Mouse (Mus musculus) embryonic facial prominence, embryonic 14.5 days (tissue): ENCODE results near the gene Ampd3. TPM values are rescaled to one million over a fixed set of nuclear protein-coding genes. Genes with fewer than 3 reads are reported as not detected.
A peak's percentile ranks its signal among the peaks of the same experiment; 100 is the strongest.

Source experiments
- ATAC-seq: fragments of 200-750 bp; cut with Nextera tagmentation; 2 replicates; pipeline ENCODE4 v1.8.0; 2017; ENCODE audit warnings: low read depth, moderate number of reproducible peaks, moderate TSS enrichment
- DNase-seq: peaks from one replicate; pipeline ENCODE4 v3.0.0-alpha.2; 2015; ENCODE audit warnings: low spot score
- H3K27ac ChIP-seq: fragments of 300-500 bp; sonication (generic); replicated peaks from 2 replicates; pipeline ENCODE4 v1.5.1; 2014; ENCODE audit warnings: low read depth, mild to moderate bottlenecking, low read length, moderate library complexity
- H3K27me3 ChIP-seq: fragments of 300-500 bp; sonication (generic); replicated peaks from 2 replicates; pipeline ENCODE4 v1.6.1; 2014; ENCODE audit warnings: low read length; ENCODE audit not compliant: control insufficient read depth, insufficient read depth
- H3K36me3 ChIP-seq: fragments of 300-500 bp; sonication (generic); 2 replicates; pipeline ENCODE4 v1.6.1; 2014; ENCODE audit warnings: low read length, mixed read lengths; ENCODE audit not compliant: control insufficient read depth, insufficient read depth
- H3K4me1 ChIP-seq: fragments of 300-500 bp; sonication (generic); 2 replicates; pipeline ENCODE4 v1.6.1; 2014; ENCODE audit warnings: antibody characterized with exemption, low read length; ENCODE audit not compliant: control insufficient read depth, insufficient read depth
- H3K4me2 ChIP-seq: fragments of 300-500 bp; sonication (generic); 2 replicates; pipeline ENCODE4 v1.6.1; 2014; ENCODE audit warnings: low read depth, mild to moderate bottlenecking, low read length, moderate library complexity, mixed read lengths
- H3K4me3 ChIP-seq: fragments of 300-500 bp; sonication (generic); 2 replicates; pipeline ENCODE4 v1.5.1; 2014; ENCODE audit warnings: low read depth, mild to moderate bottlenecking, low read length
- H3K9ac ChIP-seq: fragments of 300-500 bp; sonication (generic); 2 replicates; pipeline ENCODE4 v1.6.1; 2014; ENCODE audit warnings: low read depth, mild to moderate bottlenecking, low read length, moderate library complexity, mixed read lengths
- H3K9me3 ChIP-seq: fragments of 300-500 bp; sonication (generic); 2 replicates; pipeline ENCODE4 v1.6.1; 2016; ENCODE audit warnings: low read length; ENCODE audit not compliant: control insufficient read depth
- WGBS: fragments of 180-500 bp; shearing (Covaris S2); extraction: QIAGEN DNeasy Blood & Tissue Kit; methylation state at CpG from one replicate; pipeline ENCODE4 v1.1.7; 2014; 5-methylcytosine and 5-hydroxymethylcytosine counted together
- polyA plus RNA-seq: library from polyadenylated mRNA; unstranded; fragments of >200 nt; fragmentation: Nextera tagmentation; extraction: Ambion mirVana; gene quantifications from 2 replicates; pipeline ENCODE4 v1.2.1, GENCODE M21; 2014

The Ampd3 gene
- polyA plus RNA-seq, 1 experiment from 2014 or later: 7.8 TPM

GRCm38 (mm10) chr7:110840332-110840731 is 72.3 kb downstream of the Ampd3 start:
- ATAC-seq: no peak
- H3K4me1 ChIP-seq: peaks cover 4% of the 10 kb centered on the region; the same call in 1 of the 2 replicates

DNA sequence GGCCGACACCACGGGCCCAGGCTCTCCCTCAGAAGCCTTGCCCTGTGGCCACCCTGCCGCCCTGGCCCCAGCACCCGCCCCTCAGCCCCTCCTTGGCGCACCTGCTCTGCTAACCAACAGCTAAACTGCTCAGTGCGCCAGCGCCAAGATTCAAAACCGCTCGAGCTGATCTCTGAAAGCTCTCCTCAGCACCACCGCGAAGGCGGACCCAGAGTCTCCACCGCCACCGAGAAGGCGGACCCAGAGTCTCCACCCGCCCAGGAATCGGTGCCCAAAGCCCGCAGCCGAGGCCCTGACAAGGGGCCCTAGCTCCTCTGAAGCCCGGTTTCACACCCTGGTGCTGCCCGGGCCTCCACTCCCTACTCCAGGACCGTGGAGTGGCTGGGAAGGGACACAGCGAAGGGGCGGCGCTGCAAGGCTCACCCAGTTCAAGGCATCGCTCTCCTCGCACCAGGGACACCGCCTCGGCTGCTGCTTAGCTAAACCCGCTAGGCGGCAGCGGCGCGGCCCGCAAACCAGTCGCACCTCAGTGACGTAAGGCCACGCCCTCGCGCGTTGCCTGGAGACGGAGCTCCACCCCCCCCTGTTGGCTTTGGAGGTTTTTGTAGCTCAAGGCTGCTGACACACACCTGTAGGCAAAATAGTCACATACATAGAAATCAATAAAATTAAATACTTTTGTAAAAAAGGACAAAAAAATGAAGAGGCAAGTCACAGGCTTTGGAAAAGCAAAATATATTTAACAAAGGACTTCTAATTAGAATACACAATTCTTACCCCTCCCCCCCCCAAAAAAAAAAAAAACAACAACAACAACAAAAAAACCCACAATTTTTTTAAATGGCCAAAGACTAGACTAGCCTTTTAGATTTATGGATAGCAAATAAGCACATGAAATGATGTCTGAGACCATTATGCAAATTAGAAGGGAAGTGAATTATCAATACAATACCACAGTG is 76.2 kb downstream of the Ampd3 start, which contains the start of gene Rnf141:
Rnf141 (minus strand) TSS at position 542 of the 959 bp plus-strand sequence.
- Histone ChIP-seq H3K27me3 (no peaks in the 10 kb centered on the region), H3K4me1 (peaks cover 4% of the 10 kb centered on the region; the same call in 1 of the 2 replicates), H3K36me3 (no peaks in the 10 kb centered on the region), H3K4me3 (peak within 1 kb of the TSS; percentile 78), H3K9me3 (no peaks in the 10 kb centered on the region), H3K4me2 (peak within 1 kb of the TSS; percentile 85), H3K27ac (peak within 1 kb of the TSS; percentile 90), H3K9ac (peak within 1 kb of the TSS; percentile 85)
- peak; percentile 95 for ATAC-seq
- DNase-seq: peak; percentile 97
- 1% methylated on average over 40 of the region's 42 CpGs for WGBS

More at GRCm38 (mm10) chr7:110840332-110840731, 72.3 kb downstream of the Ampd3 start:
- no peaks in the 10 kb centered on the region for H3K9me3 ChIP-seq
- no peak overlapping the region for H3K4me2 ChIP-seq
- no peak overlapping the region for H3K9ac ChIP-seq
- no peak overlapping the region for H3K27ac ChIP-seq
- no peaks in the 10 kb centered on the region for H3K27me3 ChIP-seq
- no peaks in the 10 kb centered on the region for H3K36me3 ChIP-seq
- DNase-seq: no peak
- WGBS: 82% methylated on average over 4 of the region's 4 CpGs
- H3K4me3 ChIP-seq: no peak overlapping the region

DNA sequence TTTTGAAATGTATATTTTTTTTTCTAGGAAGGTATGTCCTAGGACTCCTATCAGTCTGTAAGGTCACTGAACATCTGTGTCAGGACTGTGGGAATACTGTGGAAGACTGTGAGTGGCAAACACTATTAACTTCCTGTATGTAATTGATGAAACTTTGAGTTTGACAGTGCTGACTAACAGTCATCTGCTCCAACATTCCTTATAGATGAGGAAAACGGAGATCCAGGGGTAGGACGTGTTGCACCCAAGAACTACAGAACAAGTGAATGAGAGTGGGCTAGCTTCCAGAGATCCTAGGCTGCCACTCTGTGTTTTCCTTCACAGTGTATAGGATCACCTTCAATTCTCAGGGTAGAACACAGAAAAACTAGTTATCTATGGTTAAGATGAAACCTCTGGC is 79.3 kb downstream of the Ampd3 start:
- ATAC-seq: no peak
- H3K36me3 ChIP-seq: no peaks in the 10 kb centered on the region
- H3K9ac ChIP-seq: no peak overlapping the region
- no peak overlapping the region for H3K27ac ChIP-seq
- H3K9me3 ChIP-seq: no peaks in the 10 kb centered on the region
- H3K27me3 ChIP-seq: no peaks in the 10 kb centered on the region
- no peak overlapping the region for H3K4me2 ChIP-seq
- DNase-seq: no peak
- H3K4me3 ChIP-seq: no peak overlapping the region
- 59% methylated on average over 2 of the region's 2 CpGs for WGBS
- H3K4me1 ChIP-seq: peaks cover 4% of the 10 kb centered on the region; the same call in 1 of the 2 replicates

DNA sequence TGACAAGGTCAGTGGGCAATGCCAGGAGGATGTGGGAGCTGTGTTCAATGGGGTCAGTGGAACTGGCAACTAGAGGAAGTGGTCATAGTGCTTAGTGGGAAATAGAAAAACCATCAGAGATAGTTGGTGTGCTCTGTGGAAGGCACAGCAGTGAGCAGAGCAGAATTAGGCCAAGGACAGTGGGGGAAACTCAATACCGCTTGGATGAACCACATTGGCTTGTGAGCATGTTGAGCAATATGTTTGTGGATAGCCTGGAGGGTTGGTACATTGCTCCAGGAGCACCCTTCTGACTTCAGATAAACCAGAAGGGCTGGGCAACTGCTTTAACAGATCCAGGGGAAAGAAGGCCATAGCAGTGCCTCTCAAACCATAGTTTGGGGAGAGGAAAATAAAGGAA is 80.4 kb downstream of the Ampd3 start:
- Histone ChIP-seq H3K9ac (no peak overlapping the region), H3K9me3 (no peaks in the 10 kb centered on the region), H3K4me1 (peaks cover 3% of the 10 kb centered on the region; the same call in 1 of the 2 replicates), H3K4me2 (no peak overlapping the region), H3K27me3 (no peaks in the 10 kb centered on the region), H3K27ac (no peak overlapping the region), H3K36me3 (no peaks in the 10 kb centered on the region), H3K4me3 (no peak overlapping the region)
- WGBS: 79% methylated on average over 1 of the region's 1 CpGs
- ATAC-seq (no peak), DNase-seq (no peak)

- DNase-seq: no peak
Observed at GRCm38 (mm10) chr7:110851541-110852203, 83.7 kb downstream of the Ampd3 start.

GRCm38 (mm10) chr7:110853611-110854010 is 85.6 kb downstream of the Ampd3 start:
- ATAC-seq (no peak), DNase-seq (no peak)
- Histone ChIP-seq H3K9me3 (no peaks in the 10 kb centered on the region), H3K36me3 (no peaks in the 10 kb centered on the region), H3K27ac (no peak overlapping the region), H3K27me3 (no peaks in the 10 kb centered on the region), H3K4me3 (no peak overlapping the region), H3K4me2 (no peak overlapping the region), H3K4me1 (no peaks in the 10 kb centered on the region), H3K9ac (no peak overlapping the region)
- 54% methylated on average over 10 of the region's 10 CpGs for WGBS

More at GRCm38 (mm10) chr7:110851541-110852203, 83.7 kb downstream of the Ampd3 start:
- Histone ChIP-seq H3K4me1 (no peaks in the 10 kb centered on the region), H3K9ac (no peak overlapping the region), H3K4me2 (no peak overlapping the region), H3K27ac (no peak overlapping the region), H3K4me3 (no peak overlapping the region), H3K36me3 (no peaks in the 10 kb centered on the region), H3K9me3 (no peaks in the 10 kb centered on the region), H3K27me3 (no peaks in the 10 kb centered on the region)
- WGBS: 65% methylated on average over 7 of the region's 7 CpGs
- no peak for ATAC-seq

GRCm38 (mm10) chr7:110854519-110854918 is 86.5 kb downstream of the Ampd3 start:
- ATAC-seq (no peak), DNase-seq (no peak)
- Histone ChIP-seq H3K4me3 (no peak overlapping the region), H3K9ac (no peak overlapping the region), H3K4me2 (no peak overlapping the region), H3K36me3 (no peaks in the 10 kb centered on the region), H3K27me3 (no peaks in the 10 kb centered on the region), H3K27ac (no peak overlapping the region), H3K4me1 (no peaks in the 10 kb centered on the region), H3K9me3 (no peaks in the 10 kb centered on the region)
- WGBS: 46% methylated on average over 3 of the region's 3 CpGs

GRCm38 (mm10) chr7:110854927-110855546 is 87.0 kb downstream of the Ampd3 start:
- 77% methylated on average over 8 of the region's 8 CpGs for WGBS
- H3K27me3 ChIP-seq: no peaks in the 10 kb centered on the region
- no peak overlapping the region for H3K27ac ChIP-seq
- ATAC-seq (no peak), DNase-seq (no peak)
- no peak overlapping the region for H3K4me2 ChIP-seq
- no peak overlapping the region for H3K4me3 ChIP-seq
- H3K9ac ChIP-seq: no peak overlapping the region
- H3K4me1 ChIP-seq: no peaks in the 10 kb centered on the region
- H3K9me3 ChIP-seq: no peaks in the 10 kb centered on the region
- no peaks in the 10 kb centered on the region for H3K36me3 ChIP-seq
